In the genomic region with DNA sequence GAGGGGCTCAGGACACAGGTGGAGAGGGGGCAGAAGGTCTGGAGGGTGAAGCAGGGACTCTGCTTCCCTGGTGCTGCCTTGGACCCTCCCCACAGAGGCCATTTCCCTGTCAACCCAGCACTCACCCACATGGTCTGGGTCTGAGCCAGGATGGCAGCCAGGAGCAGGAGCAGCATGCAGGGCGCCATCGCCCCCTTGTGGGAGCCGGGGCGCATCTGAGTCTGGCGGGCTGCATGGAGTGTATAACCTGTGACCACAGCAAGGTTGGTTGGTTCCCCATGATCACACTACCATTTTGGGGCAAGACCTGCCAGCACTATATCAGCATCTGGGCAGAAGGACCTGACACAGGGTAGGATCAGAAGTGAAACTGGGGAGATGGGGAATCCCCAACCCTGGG, we compare ENCODE assay signal across 10 mouse cellular contexts. TPM values are rescaled to one million over a fixed set of nuclear protein-coding genes. Genes with fewer than 3 reads are reported as not detected.
A peak's percentile ranks its signal among the peaks of the same experiment; 100 is the strongest.
DNase-seq lines count a peak whose midpoint lies in the region; ATAC-seq and TF ChIP-seq lines count a peak whose summit lies in the region.
"Had no signal": no experiment of that assay in that cellular context is flagged by ENCODE, and none has a peak within 500 bp of the region (broad histone marks: within the 10 kb centered on the region; RNA-seq: fewer than 3 reads in every experiment).

No protein-coding gene starts in this region.

- no peak overlapping the region for H3K4me2 ChIP-seq in kidney, embryonic 14.5 days (replicated peaks; ENCODE audit: low read depth, low read length)

- no peak overlapping the region for H3K27ac ChIP-seq in kidney, embryonic 14.5 days (ENCODE audit: low read depth, low read length)
- H3K27ac ChIP-seq in MEL (ENCODE audit: control insufficient read depth, low read depth, low read length) = no peak overlapping the region

- peak; percentile 77 for TF ChIP-seq RAD21 in MEL (IDR thresholded peaks at IDR 0.05; ENCODE audit: low read depth, low read length)

- peaks cover 16% of the 10 kb centered on the region for H3K27me3 ChIP-seq in kidney, embryonic 14.5 days (ENCODE audit: control insufficient read depth, insufficient read depth, low read length)
- peaks cover 0 to 10% of the 10 kb centered on the region in 2 experiments; a peak in 3 of 4 replicates for H3K27me3 ChIP-seq in MEL (ENCODE audit: control insufficient read depth in 1 of 2, insufficient read depth in 2 of 2, low read length in 2 of 2)

- no peak overlapping the region for H3K9ac ChIP-seq in kidney, embryonic 14.5 days (ENCODE audit: low read depth, low read length)
- H3K9ac ChIP-seq in MEL (ENCODE audit: control insufficient read depth, low read depth, low read length, poor library complexity, severe bottlenecking) = no peak overlapping the region

- no peak overlapping the region for H3K4me3 ChIP-seq in kidney, embryonic 14.5 days (ENCODE audit: low read length)
- H3K4me3 ChIP-seq in MEL (ENCODE audit: control insufficient read depth in 1 of 2, insufficient read depth in 1 of 2, low read depth in 2 of 2, low read length in 2 of 2) = no peak overlapping the region

- no peaks in the 10 kb centered on the region for H3K4me1 ChIP-seq in kidney, embryonic 14.5 days (ENCODE audit: control insufficient read depth, insufficient read depth, low read length)
- H3K4me1 ChIP-seq in MEL (ENCODE audit: control insufficient read depth in 1 of 2, insufficient read depth in 2 of 2, low read length in 2 of 2) = 0 out of 4 replicates have a peak, but pooled peaks cover 0 to 5% of the 10 kb centered on the region in 2 experiments

- no peaks in the 10 kb centered on the region for H3K79me2 ChIP-seq in MEL (ENCODE audit: control insufficient read depth, insufficient read depth, low read length, poor library complexity)

- TF ChIP-seq EP300 in MEL (IDR thresholded peaks at IDR 0.05; ENCODE audit: low read depth in 1 of 2, low read length in 2 of 2) = no peak

- H3K36me3 ChIP-seq in kidney, embryonic 14.5 days (ENCODE audit: control insufficient read depth, insufficient read depth, low read length) = no peaks in the 10 kb centered on the region
- H3K36me3 ChIP-seq in MEL (ENCODE audit: control insufficient read depth in 1 of 2, insufficient read depth in 2 of 2, low read length in 2 of 2) = no peaks in the 10 kb centered on the region

- 16% methylated on average over 5 of the region's 5 CpGs for WGBS in kidney, embryonic 14.5 days

- TF ChIP-seq POLR2A in MEL (IDR thresholded peaks at IDR 0.05; ENCODE audit: control insufficient read depth in 1 of 2, insufficient read depth in 1 of 2, low read depth in 1 of 2, low read length in 2 of 2, poor library complexity in 1 of 2) = no peak

- DNase-seq in kidney, postnatal 14 days = no peak
- DNase-seq in A20 (ENCODE audit: low read depth, low spot score) (peak; percentile 83), MEL (ENCODE audit: low read depth, low spot score) (peak; percentile 78)
- DNase-seq in lung, postnatal 4 days = peak; percentile 20 to 25
- DNase-seq in right cerebral cortex, postnatal 10 days (ENCODE audit: low spot score in 2 of 2) = no peak
- no peak for DNase-seq in ovary, postnatal 36 days (ENCODE audit: low spot score)
- no peak for DNase-seq in urinary bladder, postnatal 36 days (ENCODE audit: low spot score in 2 of 2)
- DNase-seq: kidney, postnatal 25 days had no signal

- peak; percentile 82 to 97 (median 86) for TF ChIP-seq CTCF in MEL (IDR thresholded peaks at IDR 0.05 in 2 of 3, conservative IDR thresholded peaks at IDR 0.05 in 1 of 3; ENCODE audit: control insufficient read depth in 1 of 3, insufficient read depth in 1 of 3, low read depth in 2 of 3, low read length in 3 of 3, poor library complexity in 1 of 3, severe bottlenecking in 1 of 3)

- ATAC-seq in kidney, embryonic 14.5 days (ENCODE audit: low FRiP score, low TSS enrichment) = peak; percentile 55; the same call in 1 of the 2 replicates

- H3K9me3 ChIP-seq in kidney, embryonic 14.5 days (ENCODE audit: control insufficient read depth, low read length) = no peaks in the 10 kb centered on the region
- H3K9me3 ChIP-seq in MEL (replicated peaks; ENCODE audit: insufficient read depth, low read length) = no peaks in the 10 kb centered on the region

TF ChIP-seq in MEL, 35 proteins besides CTCF, POLR2A, EP300 and RAD21:
- TF ChIP-seq TAL1 (IDR thresholded peaks at IDR 0.05; ENCODE audit: low read length) = no peak
- TF ChIP-seq POLR2AphosphoS2 (IDR thresholded peaks at IDR 0.05; ENCODE audit: low read length) = no peak
- TF ChIP-seq MXI1 (IDR thresholded peaks at IDR 0.05; ENCODE audit: low read depth, low read length) = peak; percentile 71
- TF ChIP-seq TBP (IDR thresholded peaks at IDR 0.05; ENCODE audit: low read depth, low read length) = 0 out of 2 replicates have a peak, but pooled peaks have one; percentile 25
- TF ChIP-seq ZC3H11A (IDR thresholded peaks at IDR 0.05; ENCODE audit: low read depth, low read length) = peak; percentile 65
- TF ChIP-seq SMC3 (IDR thresholded peaks at IDR 0.05; ENCODE audit: low read depth, low read length) = peak; percentile 83
- peak; percentile 53; the same call in 1 of the 2 replicates for TF ChIP-seq SIN3A (IDR thresholded peaks at IDR 0.05; ENCODE audit: low read length)
- TF ChIP-seq MYC (IDR thresholded peaks at IDR 0.05; ENCODE audit: low read depth, low read length) = 0 out of 2 replicates have a peak, but pooled peaks have one; percentile 32

RNA-seq across cellular contexts. Expression of gene H2-T3, which starts 8.2 kb away (rescaled TPM):
- not detected in 2 replicates for polyA plus RNA-seq in kidney, embryonic 14.5 days (2014; fragmentation: Nextera tagmentation; extraction: Ambion mirVana)
- total RNA-seq in MEL (2012; rRNA removed) = not detected in 2 replicates
- not detected for polyA plus RNA-seq in MEL (2012; ENCODE audit: insufficient read depth in 1 of 2, insufficient read length in 2 of 2, low read depth in 1 of 2, low replicate concordance in 2 of 2, missing spikeins in 1 of 2)
- polyA plus RNA-seq: stomach, embryonic 14.5 days had no signal

RNA-seq across cellular contexts. Expression of gene Gm8909, which starts 30.0 kb away (rescaled TPM):
- polyA plus RNA-seq in kidney, embryonic 14.5 days (2014; fragmentation: Nextera tagmentation; extraction: Ambion mirVana) = not detected in 2 replicates
- not detected in 2 replicates for total RNA-seq in MEL (2012; rRNA removed)
- polyA plus RNA-seq in MEL (2012; ENCODE audit: insufficient read depth in 1 of 2, insufficient read length in 2 of 2, low read depth in 1 of 2, low replicate concordance in 2 of 2, missing spikeins in 1 of 2) = 1 to 10 TPM in 1 of 2 experiments, not detected in 1; 3.0 TPM

RNA-seq across cellular contexts. Expression of gene Rpp21, which starts 59.6 kb away (rescaled TPM):
- polyA plus RNA-seq in kidney, embryonic 14.5 days (2014; fragmentation: Nextera tagmentation; extraction: Ambion mirVana) = 120 and 163 TPM in 2 replicates
- total RNA-seq in MEL (2012; rRNA removed) = 57.8 and 63.8 TPM in 2 replicates
- 100 to 1,000 TPM in 1 of 2 experiments, not detected in 1; 116 TPM for polyA plus RNA-seq in MEL (2012; ENCODE audit: insufficient read depth in 1 of 2, insufficient read length in 2 of 2, low read depth in 1 of 2, low replicate concordance in 2 of 2, missing spikeins in 1 of 2)

Comparison
In these comparisons a context has a peak if more than half of its experiments do, and no peak if none do; other contexts are left out.
1. DNase-seq: peak in A20 (single experiment), MEL (single experiment) and lung, postnatal 4 days (2 of 2); none in kidney, postnatal 14 days (single experiment), right cerebral cortex, postnatal 10 days (0 of 2), ovary, postnatal 36 days (single experiment) and urinary bladder, postnatal 36 days (0 of 2).